Mouse (Mus musculus) megakaryocyte progenitor cell, adult 5-6 weeks (primary cell): ENCODE data around the gene Utp18. TPM values are rescaled to one million over a fixed set of nuclear protein-coding genes. Genes with fewer than 3 reads are reported as not detected.
"Not testable (repeated sequence)": the region's sequence is repeated elsewhere in the genome, so short reads cannot be mapped to it uniquely, and the experiment has no call there.

ENCODE experiments used
- ATAC-seq: replicated peaks from 2 replicates; pipeline ENCODE4 v1.8.0; 2016; ENCODE audit warnings: mild to moderate bottlenecking, moderate TSS enrichment, inconsistent platforms; ENCODE audit not compliant: poor library complexity
- total RNA-seq, 2 experiments: library from RNA; stranded (forward) in 1 of 2; stranded (reverse) in 1 of 2; fragments of 157-497, 149-512 nt in 1 of 2; fragments of 200-1000 nt in 1 of 2; gene quantifications; 2 replicates each; pipeline versions ENCODE4 v1.2.3 to v1.2.4; 2015 to 2017

Gene Utp18
- total RNA-seq (2015): 45.7 and 47.0 TPM in 2 replicates
- 49.8 and 67.5 TPM in 2 replicates for total RNA-seq (2017)

- ATAC-seq: peak; percentile 79
These were observed at the start of gene Utp18, which contains the start of gene Mbtd1 for GRCm38 (mm10) chr11:93885572-93886410. TSS of gene Utp18 (minus strand) at chr11:93885766. TSS of gene Mbtd1 (plus strand) at chr11:93885852.

GRCm38 (mm10) chr11:93929106-93929505, 43.5 kb upstream of the Utp18 start:
- no peak; the same call in 1 of the 2 replicates for ATAC-seq

- not testable (repeated sequence) for ATAC-seq
These were observed 29.5 kb upstream of the Utp18 start for GRCm38 (mm10) chr11:93915019-93915418.

GRCm38 (mm10) chr11:93911603-93912002, 26.0 kb upstream of the Utp18 start:
- ATAC-seq: no peak

GRCm38 (mm10) chr11:93908829-93909228, 23.3 kb upstream of the Utp18 start:
- ATAC-seq: no peak

- ATAC-seq: peak; percentile 42
These were observed 22.3 kb upstream of the Utp18 start for GRCm38 (mm10) chr11:93907839-93908238.

GRCm38 (mm10) chr11:93906834-93907233, 21.3 kb upstream of the Utp18 start:
- no peak for ATAC-seq

GRCm38 (mm10) chr11:93897732-93898131, 12.2 kb upstream of the Utp18 start:
- no peak for ATAC-seq

- no peak for ATAC-seq
These were observed 1.5 kb upstream of the Utp18 start for GRCm38 (mm10) chr11:93887080-93887447.

GRCm38 (mm10) chr11:93886411-93887079, 979 bp upstream of the Utp18 start:
- ATAC-seq: peak; percentile 40

- ATAC-seq: peak; percentile 47
These were observed 530 bp downstream of the Utp18 start for GRCm38 (mm10) chr11:93884901-93885571.

GRCm38 (mm10) chr11:93884068-93884467, 1.5 kb downstream of the Utp18 start:
- no peak for ATAC-seq

- ATAC-seq: no peak
These were observed 22.9 kb downstream of the Utp18 start for GRCm38 (mm10) chr11:93862638-93863037.

- ATAC-seq: no peak
These were observed 23.4 kb downstream of the Utp18 start for GRCm38 (mm10) chr11:93862045-93862623.

- ATAC-seq: peak; percentile 52
These were observed 24.4 kb downstream of the Utp18 start for GRCm38 (mm10) chr11:93861193-93861592.

GRCm38 (mm10) chr11:93860540-93861172, 24.9 kb downstream of the Utp18 start:
- ATAC-seq: no peak

GRCm38 (mm10) chr11:93856284-93856955, 29.1 kb downstream of the Utp18 start:
- ATAC-seq: peak; percentile 92

- no peak for ATAC-seq
These were observed 33.0 kb downstream of the Utp18 start for GRCm38 (mm10) chr11:93852546-93852945.

GRCm38 (mm10) chr11:93847342-93847741, 38.2 kb downstream of the Utp18 start:
- no peak for ATAC-seq

GRCm38 (mm10) chr11:93835800-93836199, 49.8 kb downstream of the Utp18 start:
- ATAC-seq: no peak
